Mouse (Mus musculus): ENCODE data around the gene Tpd52l2. TPM values are rescaled to one million over a fixed set of nuclear protein-coding genes. Genes with fewer than 3 reads are reported as not detected.

Gene Tpd52l2
- polyA plus RNA-seq (2012; rRNA removed): 62.8 and 108 TPM in 2 replicates

GRCm38 (mm10) chr2:181496831-181497547 lies at the start of gene Tpd52l2:
Tpd52l2 (plus strand) TSS chr2:181497142.

GRCm38 (mm10) chr2:181459153-181459672 lies 37.7 kb upstream of the Tpd52l2 start, which contains the start of gene Zbtb46:
Zbtb46 (minus strand) TSS chr2:181459426.

GRCm38 (mm10) chr2:181493156-181493927 lies 3.6 kb upstream of the Tpd52l2 start, which contains the start of gene Abhd16b:
Abhd16b (plus strand) TSS chr2:181493206.

GRCm38 (mm10) chr2:181520118-181520935 lies 23.4 kb downstream of the Tpd52l2 start, which contains the start of gene Dnajc5:
Dnajc5 (plus strand) TSS chr2:181520485.

Other genes with a start within 250 kb of the Tpd52l2 start
- 31.8 and 32.4 TPM in 2 replicates for gene Gmeb2, start 209.1 kb upstream of the Tpd52l2 start, polyA plus RNA-seq (2012; rRNA removed)
- 0.36 TPM in 1 of 2 replicates, not detected in the other for gene Stmn3, start 182.6 kb upstream of the Tpd52l2 start, polyA plus RNA-seq (2012; rRNA removed)
- 53.9 and 70.8 TPM in 2 replicates for gene Rtel1, start 177.4 kb upstream of the Tpd52l2 start, polyA plus RNA-seq (2012; rRNA removed)
- gene Zgpat, start 132.2 kb upstream of the Tpd52l2 start, polyA plus RNA-seq (2012; rRNA removed): 71.1 and 77.7 TPM in 2 replicates
- gene Arfrp1, start 131.7 kb upstream of the Tpd52l2 start, polyA plus RNA-seq (2012; rRNA removed): 36.7 and 46.0 TPM in 2 replicates
- 191 and 210 TPM in 2 replicates for gene Lime1, start 117.1 kb upstream of the Tpd52l2 start, polyA plus RNA-seq (2012; rRNA removed)
- gene Zbtb46, start 37.7 kb upstream of the Tpd52l2 start, polyA plus RNA-seq (2012; rRNA removed): 16.7 and 16.9 TPM in 2 replicates
- 0.14 and 0.43 TPM in 2 replicates for gene Abhd16b, start 3.9 kb upstream of the Tpd52l2 start, polyA plus RNA-seq (2012; rRNA removed)
- gene Dnajc5, start 23.3 kb downstream of the Tpd52l2 start, polyA plus RNA-seq (2012; rRNA removed): 61.5 and 73.6 TPM in 2 replicates
- 146 and 181 TPM in 2 replicates for gene Uckl1, start 87.8 kb downstream of the Tpd52l2 start, polyA plus RNA-seq (2012; rRNA removed)
- 21.1 and 26.7 TPM in 2 replicates for gene Prpf6, start 94.7 kb downstream of the Tpd52l2 start, polyA plus RNA-seq (2012; rRNA removed)
- 108 and 116 TPM in 2 replicates for gene Zfp512b, start 95.7 kb downstream of the Tpd52l2 start, polyA plus RNA-seq (2012; rRNA removed)
- 41.9 and 44.3 TPM in 2 replicates for gene Samd10, start 102.1 kb downstream of the Tpd52l2 start, polyA plus RNA-seq (2012; rRNA removed)
- 0.62 and 1.0 TPM in 2 replicates for gene Gm29797, start 159.9 kb downstream of the Tpd52l2 start, polyA plus RNA-seq (2012; rRNA removed)
- 209 and 217 TPM in 2 replicates for gene Sox18, start 174.5 kb downstream of the Tpd52l2 start, polyA plus RNA-seq (2012; rRNA removed)
- gene Tcea2, start 183.2 kb downstream of the Tpd52l2 start, polyA plus RNA-seq (2012; rRNA removed): 32.8 and 33.7 TPM in 2 replicates
- 119 and 136 TPM in 2 replicates for gene Rgs19, start 196.8 kb downstream of the Tpd52l2 start, polyA plus RNA-seq (2012; rRNA removed)
- not detected in 2 replicates for gene Lkaaear1, start 201.3 kb downstream of the Tpd52l2 start, polyA plus RNA-seq (2012; rRNA removed)
- gene Oprl1, start 217.9 kb downstream of the Tpd52l2 start, polyA plus RNA-seq (2012; rRNA removed): 0.93 and 1.5 TPM in 2 replicates

Measured in ovary, adult 2 months (tissue).